Mouse (Mus musculus) layer of hippocampus, adult 9-10 months (tissue): Measurements from ENCODE around the gene Snapc4.

Experiments
- DNase-seq: peaks from one replicate; pipeline ENCODE4 v3.0.0; 2022; ENCODE audit warnings: low spot score

Gene Snapc4

DNA sequence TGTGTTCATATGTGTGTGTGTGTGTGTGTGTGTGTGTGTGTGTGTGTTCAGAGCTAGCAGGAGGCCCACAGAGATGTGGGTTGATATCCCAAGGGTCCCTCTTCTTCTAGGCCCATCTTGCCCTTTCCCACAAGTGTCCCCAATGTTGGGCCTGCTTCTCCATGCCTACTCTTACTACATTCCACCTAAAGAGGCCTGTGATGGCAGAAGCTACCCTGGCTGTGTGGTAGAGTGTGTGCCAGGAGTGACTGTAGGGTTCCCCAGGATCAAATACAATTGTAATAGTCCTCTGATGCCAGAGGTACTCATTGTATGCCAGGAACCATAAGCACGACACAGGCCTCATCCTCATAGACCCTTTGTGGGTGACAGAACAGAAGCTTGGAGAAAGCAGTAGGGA lies 67.1 kb downstream of the Snapc4 start:
- DNase-seq = no peak

DNA sequence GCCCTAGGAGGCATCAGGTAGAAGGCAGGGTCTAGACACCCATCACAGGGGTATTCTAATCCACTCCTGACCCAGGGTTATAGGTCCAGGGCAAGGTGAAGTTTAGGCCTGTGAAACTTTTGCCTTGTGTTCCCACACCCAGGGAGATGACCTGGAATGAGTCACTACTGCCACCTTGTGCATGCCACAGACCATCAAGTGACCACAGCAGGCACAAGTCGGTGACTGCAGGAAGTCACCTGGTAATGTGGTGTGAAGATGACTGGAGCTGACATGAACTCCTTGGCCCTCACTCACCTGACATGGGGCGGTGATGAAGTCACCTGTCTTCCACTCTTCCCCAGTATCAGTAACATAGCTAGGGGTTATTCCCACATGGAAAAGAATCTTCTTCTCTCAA lies 67.6 kb downstream of the Snapc4 start:
- no peak for DNase-seq
